Mouse (Mus musculus): ENCODE data around the gene Cdc14b. TPM values are rescaled to one million over a fixed set of nuclear protein-coding genes. Genes with fewer than 3 reads are reported as not detected.
A peak's percentile ranks its signal among the peaks of the same experiment; 100 is the strongest.

Gene Cdc14b
- polyA plus RNA-seq, 1 experiment from 2014 or later: 16.9 TPM

DNA sequence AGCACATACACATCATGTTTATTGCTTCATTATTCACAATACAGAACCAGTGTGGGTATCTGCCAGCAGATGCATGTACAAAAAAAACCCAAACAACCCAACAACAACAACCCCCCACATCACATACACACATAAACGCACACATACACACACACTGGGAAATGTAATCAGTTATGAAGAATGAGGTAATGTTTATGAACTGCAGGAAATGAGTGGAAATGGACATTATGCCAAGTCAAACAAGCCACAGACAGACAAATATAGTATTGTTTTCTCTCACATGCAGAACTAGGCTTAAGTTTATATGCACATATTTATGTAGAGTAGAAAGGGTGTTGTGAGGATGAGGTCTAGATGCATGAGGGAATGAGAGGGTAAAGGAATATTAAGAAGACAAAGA is 36.2 kb upstream of the Cdc14b start:
- H3K27me3 ChIP-seq (ENCODE audit: insufficient read depth, low read length): no peaks in the 10 kb centered on the region
- 50% methylated on average over 1 of the region's 1 CpGs for WGBS
- peak overlapping the region; percentile 51 for H3K4me2 ChIP-seq (replicated peaks; ENCODE audit: low read depth, low read length)
- no peaks in the 10 kb centered on the region for H3K9me3 ChIP-seq (ENCODE audit: low read length)
- H3K9ac ChIP-seq (replicated peaks; ENCODE audit: low read length): no peak overlapping the region
- no peak for ATAC-seq (ENCODE audit: low FRiP score, low TSS enrichment)
- peaks cover 14% of the 10 kb centered on the region for H3K4me1 ChIP-seq (ENCODE audit: insufficient read depth, low read length)
- H3K27ac ChIP-seq (ENCODE audit: low read length): no peak overlapping the region
- H3K36me3 ChIP-seq (ENCODE audit: insufficient read depth, low read length): peaks cover 3% of the 10 kb centered on the region; the same call in 1 of the 2 replicates
- H3K4me3 ChIP-seq (ENCODE audit: low read length): peak overlapping the region; percentile 75

DNA sequence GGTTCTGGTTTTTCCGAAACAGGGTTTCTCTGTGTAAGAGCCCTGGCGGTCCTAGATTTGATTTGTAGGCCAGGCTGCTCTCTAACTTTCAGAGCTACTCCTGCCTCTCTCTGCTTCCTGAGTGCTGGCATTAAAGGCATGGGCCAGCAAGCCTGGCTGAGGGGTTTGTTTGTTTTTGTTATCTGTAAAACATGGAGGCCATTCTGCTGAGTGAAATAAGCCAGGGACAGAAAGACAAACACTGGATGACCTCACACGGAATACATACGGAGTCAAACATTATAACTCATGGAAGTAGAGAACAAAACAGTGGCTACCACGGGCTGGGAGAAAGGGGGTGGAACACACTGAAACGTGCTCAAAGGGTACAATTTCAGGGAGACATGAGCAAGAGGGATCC is 35.5 kb upstream of the Cdc14b start:
- no peak overlapping the region; the same call in 1 of the 2 replicates for H3K9ac ChIP-seq (replicated peaks; ENCODE audit: low read length)
- H3K4me1 ChIP-seq (ENCODE audit: insufficient read depth, low read length): peaks cover 14% of the 10 kb centered on the region
- no peak overlapping the region for H3K4me2 ChIP-seq (replicated peaks; ENCODE audit: low read depth, low read length)
- H3K27me3 ChIP-seq (ENCODE audit: insufficient read depth, low read length): no peaks in the 10 kb centered on the region
- no peak for ATAC-seq (ENCODE audit: low FRiP score, low TSS enrichment)
- peaks cover 3% of the 10 kb centered on the region; the same call in 1 of the 2 replicates for H3K36me3 ChIP-seq (ENCODE audit: insufficient read depth, low read length)
- H3K9me3 ChIP-seq (ENCODE audit: low read length): no peaks in the 10 kb centered on the region
- 56% methylated on average over 6 of the region's 6 CpGs for WGBS
- peak overlapping the region; percentile 41; the same call in 1 of the 2 replicates for H3K27ac ChIP-seq (ENCODE audit: low read length)
- no peak overlapping the region for H3K4me3 ChIP-seq (ENCODE audit: low read length)

DNA sequence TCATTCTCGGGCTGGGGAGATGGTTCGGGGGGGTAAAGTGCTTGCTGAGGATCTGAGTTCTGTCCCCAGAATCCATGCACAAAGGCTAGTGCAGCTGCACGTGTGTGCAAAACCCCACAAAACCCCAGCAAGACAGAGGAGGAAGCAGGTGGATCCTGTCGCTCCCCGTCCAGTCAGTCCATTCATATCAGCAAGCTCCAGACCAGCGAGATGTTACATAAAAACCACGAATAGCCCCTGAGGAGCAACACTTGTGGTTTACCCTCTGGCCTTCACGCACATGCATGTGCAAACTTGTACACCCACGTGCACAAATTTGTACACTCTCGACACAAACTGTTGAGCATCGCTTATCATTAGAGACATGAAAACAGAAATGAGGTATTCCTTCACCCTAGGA is 34.8 kb upstream of the Cdc14b start:
- H3K4me2 ChIP-seq (replicated peaks; ENCODE audit: low read depth, low read length): no peak overlapping the region
- no peak for ATAC-seq (ENCODE audit: low FRiP score, low TSS enrichment)
- H3K4me3 ChIP-seq (ENCODE audit: low read length): no peak overlapping the region
- WGBS: 67% methylated on average over 11 of the region's 11 CpGs
- H3K9me3 ChIP-seq (ENCODE audit: low read length): no peaks in the 10 kb centered on the region
- H3K9ac ChIP-seq (replicated peaks; ENCODE audit: low read length): no peak overlapping the region
- no peak overlapping the region for H3K27ac ChIP-seq (ENCODE audit: low read length)
- peaks cover 14% of the 10 kb centered on the region for H3K4me1 ChIP-seq (ENCODE audit: insufficient read depth, low read length)
- no peaks in the 10 kb centered on the region for H3K27me3 ChIP-seq (ENCODE audit: insufficient read depth, low read length)
- H3K36me3 ChIP-seq (ENCODE audit: insufficient read depth, low read length): peaks cover 7% of the 10 kb centered on the region

DNA sequence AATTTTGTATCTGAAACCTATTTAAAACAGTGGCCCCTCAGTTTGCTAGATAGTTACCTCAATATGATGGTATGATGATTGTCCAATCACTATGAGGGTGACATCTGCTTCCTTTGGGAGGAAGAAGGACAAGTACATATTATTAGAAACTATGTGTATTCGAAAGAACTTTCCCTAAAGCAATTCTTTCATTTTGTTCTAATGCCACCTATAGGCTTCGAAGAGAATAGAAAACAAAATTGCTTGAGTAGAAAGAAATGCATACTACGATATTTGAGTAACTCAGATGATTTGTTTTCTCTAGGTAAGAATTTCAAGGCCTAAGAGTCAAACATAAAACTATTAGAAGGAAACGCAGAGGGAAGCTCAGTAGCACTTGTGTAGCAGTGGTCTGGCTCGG is 33.9 kb upstream of the Cdc14b start:
- H3K9me3 ChIP-seq (ENCODE audit: low read length): no peaks in the 10 kb centered on the region
- ATAC-seq (ENCODE audit: low FRiP score, low TSS enrichment): no peak
- no peak overlapping the region for H3K27ac ChIP-seq (ENCODE audit: low read length)
- no peaks in the 10 kb centered on the region for H3K27me3 ChIP-seq (ENCODE audit: insufficient read depth, low read length)
- H3K4me2 ChIP-seq (replicated peaks; ENCODE audit: low read depth, low read length): no peak overlapping the region
- H3K36me3 ChIP-seq (ENCODE audit: insufficient read depth, low read length): peaks cover 13% of the 10 kb centered on the region
- H3K4me3 ChIP-seq (ENCODE audit: low read length): no peak overlapping the region
- H3K4me1 ChIP-seq (ENCODE audit: insufficient read depth, low read length): peaks cover 14% of the 10 kb centered on the region
- no peak overlapping the region for H3K9ac ChIP-seq (replicated peaks; ENCODE audit: low read length)
- WGBS: 54% methylated on average over 5 of the region's 5 CpGs

DNA sequence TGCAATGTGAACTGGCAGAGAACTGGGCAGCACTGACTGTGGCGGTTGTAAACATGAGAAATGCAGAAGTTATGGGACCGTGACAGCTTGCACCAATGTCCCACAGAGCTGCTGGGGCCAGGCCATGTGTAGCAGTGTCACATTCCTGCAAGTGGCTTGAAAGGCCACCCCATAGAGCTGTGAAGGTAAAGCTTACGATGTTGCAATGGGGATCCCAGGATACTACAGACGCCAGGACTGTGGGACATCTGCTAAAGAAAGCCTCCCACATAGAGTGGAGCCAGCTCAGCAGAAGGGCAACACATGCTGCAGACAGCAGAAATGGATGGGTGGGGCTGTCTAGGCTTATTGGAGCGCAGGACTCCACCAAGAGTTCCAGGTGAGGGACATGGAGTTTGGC is 32.4 kb upstream of the Cdc14b start:
- Histone ChIP-seq H3K4me3 (ENCODE audit: low read length) (no peak overlapping the region), H3K9me3 (ENCODE audit: low read length) (no peaks in the 10 kb centered on the region), H3K27me3 (ENCODE audit: insufficient read depth, low read length) (no peaks in the 10 kb centered on the region), H3K4me1 (ENCODE audit: insufficient read depth, low read length) (peaks cover 14% of the 10 kb centered on the region), H3K9ac (replicated peaks; ENCODE audit: low read length) (no peak overlapping the region), H3K27ac (ENCODE audit: low read length) (no peak overlapping the region), H3K36me3 (ENCODE audit: insufficient read depth, low read length) (peaks cover 26% of the 10 kb centered on the region), H3K4me2 (replicated peaks; ENCODE audit: low read depth, low read length) (no peak overlapping the region)
- no peak for ATAC-seq (ENCODE audit: low FRiP score, low TSS enrichment)
- 53% methylated on average over 5 of the region's 5 CpGs for WGBS

DNA sequence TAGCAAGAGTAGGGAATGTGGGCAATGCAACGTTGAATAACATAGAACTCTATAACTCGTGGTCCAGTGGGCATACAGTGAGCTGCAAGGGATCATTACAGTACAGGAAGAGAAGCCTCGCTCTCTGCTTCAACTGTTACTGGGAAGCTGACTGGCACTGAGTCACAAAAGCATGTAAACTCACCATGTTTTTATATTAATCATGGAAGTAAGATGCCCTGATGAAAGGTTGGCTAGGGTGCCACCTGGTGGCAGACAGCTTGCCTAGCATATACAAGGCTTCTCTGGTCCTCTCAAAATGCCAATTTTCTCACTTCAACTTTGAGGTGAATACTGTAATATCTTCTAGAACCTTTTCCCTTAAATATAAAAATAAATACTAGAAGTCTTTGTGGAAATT is 31.0 kb upstream of the Cdc14b start:
- H3K27me3 ChIP-seq (ENCODE audit: insufficient read depth, low read length): no peaks in the 10 kb centered on the region
- no peaks in the 10 kb centered on the region for H3K9me3 ChIP-seq (ENCODE audit: low read length)
- H3K36me3 ChIP-seq (ENCODE audit: insufficient read depth, low read length): peaks cover 26% of the 10 kb centered on the region
- H3K27ac ChIP-seq (ENCODE audit: low read length): no peak overlapping the region
- peaks cover 9% of the 10 kb centered on the region for H3K4me1 ChIP-seq (ENCODE audit: insufficient read depth, low read length)
- H3K4me3 ChIP-seq (ENCODE audit: low read length): no peak overlapping the region
- no peak; the same call in 1 of the 2 replicates for ATAC-seq (ENCODE audit: low FRiP score, low TSS enrichment)
- H3K4me2 ChIP-seq (replicated peaks; ENCODE audit: low read depth, low read length): no peak overlapping the region
- 64% methylated on average over 3 of the region's 3 CpGs for WGBS
- H3K9ac ChIP-seq (replicated peaks; ENCODE audit: low read length): no peak overlapping the region

DNA sequence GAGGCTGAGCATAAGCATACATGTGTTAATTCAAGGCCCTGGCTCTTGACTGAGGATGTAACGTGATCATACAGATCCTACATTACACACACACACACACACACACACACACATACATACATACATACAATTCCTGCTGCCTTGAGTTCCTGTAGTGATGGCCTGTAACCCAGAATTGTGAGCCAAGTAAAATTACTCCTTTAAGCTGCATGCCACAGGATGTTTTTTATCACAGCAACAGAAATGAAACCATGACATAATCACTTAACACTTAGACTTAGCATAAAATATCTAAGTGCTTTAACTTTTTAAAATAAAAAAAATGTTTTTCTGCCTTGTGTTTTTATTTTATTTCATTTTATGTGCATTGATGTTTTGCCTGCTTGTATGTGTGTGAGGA is 24.0 kb upstream of the Cdc14b start:
- Histone ChIP-seq H3K4me1 (ENCODE audit: insufficient read depth, low read length) (no peaks in the 10 kb centered on the region), H3K27ac (ENCODE audit: low read length) (no peak overlapping the region), H3K4me2 (replicated peaks; ENCODE audit: low read depth, low read length) (no peak overlapping the region), H3K4me3 (ENCODE audit: low read length) (no peak overlapping the region), H3K9me3 (ENCODE audit: low read length) (no peaks in the 10 kb centered on the region), H3K9ac (replicated peaks; ENCODE audit: low read length) (no peak overlapping the region), H3K36me3 (ENCODE audit: insufficient read depth, low read length) (peaks cover 22% of the 10 kb centered on the region), H3K27me3 (ENCODE audit: insufficient read depth, low read length) (no peaks in the 10 kb centered on the region)
- WGBS: 85% methylated on average over 1 of the region's 1 CpGs
- ATAC-seq (ENCODE audit: low FRiP score, low TSS enrichment): no peak

DNA sequence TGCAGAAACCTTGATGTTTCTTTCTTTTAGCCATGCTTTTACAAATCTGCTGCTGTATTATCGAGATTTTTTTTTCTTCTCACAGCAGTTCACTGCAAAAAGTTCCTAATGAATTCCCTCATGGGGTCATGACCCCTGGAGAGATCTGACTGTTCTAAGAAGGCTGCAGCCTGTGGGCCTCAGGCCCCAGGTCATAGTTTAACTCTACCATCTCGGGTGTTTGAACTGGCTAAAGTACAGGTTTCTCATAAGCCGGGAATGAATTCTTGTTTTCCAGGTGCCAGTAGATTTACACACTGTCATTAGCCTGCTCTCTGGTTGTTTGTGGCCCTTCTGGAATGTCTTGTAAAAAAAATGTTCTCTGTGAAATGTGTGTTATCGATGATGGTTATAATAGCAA is 11.7 kb upstream of the Cdc14b start:
- no peaks in the 10 kb centered on the region for H3K27me3 ChIP-seq (ENCODE audit: insufficient read depth, low read length)
- ATAC-seq (ENCODE audit: low FRiP score, low TSS enrichment): no peak
- no peak overlapping the region for H3K9ac ChIP-seq (replicated peaks; ENCODE audit: low read length)
- no peak overlapping the region for H3K4me2 ChIP-seq (replicated peaks; ENCODE audit: low read depth, low read length)
- no peaks in the 10 kb centered on the region for H3K36me3 ChIP-seq (ENCODE audit: insufficient read depth, low read length)
- H3K4me3 ChIP-seq (ENCODE audit: low read length): no peak overlapping the region
- 53% methylated on average over 4 of the region's 4 CpGs for WGBS
- H3K27ac ChIP-seq (ENCODE audit: low read length): no peak overlapping the region
- no peaks in the 10 kb centered on the region for H3K9me3 ChIP-seq (ENCODE audit: low read length)
- peaks cover 4% of the 10 kb centered on the region; the same call in 1 of the 2 replicates for H3K4me1 ChIP-seq (ENCODE audit: insufficient read depth, low read length)

DNA sequence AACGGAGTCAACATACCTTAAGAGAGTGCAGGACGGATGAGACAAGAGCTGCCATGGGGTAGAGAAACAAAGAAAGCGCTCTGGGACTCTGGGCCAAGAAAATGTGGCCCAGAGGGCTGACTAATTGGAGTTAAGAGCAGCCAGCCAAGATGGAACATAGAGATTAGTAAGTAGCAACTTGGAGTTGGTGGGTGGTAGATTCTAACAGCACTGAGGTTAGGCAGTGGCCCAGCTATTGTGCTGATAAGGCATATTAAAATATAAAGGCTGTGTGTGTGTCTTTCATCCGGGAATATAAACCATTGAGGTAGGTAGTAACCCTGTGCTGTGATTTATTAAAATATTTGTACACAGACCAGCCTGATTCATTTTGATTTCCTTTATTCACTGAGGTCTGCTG is 11.2 kb upstream of the Cdc14b start:
- H3K4me3 ChIP-seq (ENCODE audit: low read length): no peak overlapping the region
- ATAC-seq (ENCODE audit: low FRiP score, low TSS enrichment): no peak
- peaks cover 4% of the 10 kb centered on the region; the same call in 1 of the 2 replicates for H3K4me1 ChIP-seq (ENCODE audit: insufficient read depth, low read length)
- 76% methylated on average over 4 of the region's 4 CpGs for WGBS
- H3K4me2 ChIP-seq (replicated peaks; ENCODE audit: low read depth, low read length): no peak overlapping the region
- no peaks in the 10 kb centered on the region for H3K9me3 ChIP-seq (ENCODE audit: low read length)
- H3K27ac ChIP-seq (ENCODE audit: low read length): no peak overlapping the region
- H3K27me3 ChIP-seq (ENCODE audit: insufficient read depth, low read length): no peaks in the 10 kb centered on the region
- no peaks in the 10 kb centered on the region for H3K36me3 ChIP-seq (ENCODE audit: insufficient read depth, low read length)
- H3K9ac ChIP-seq (replicated peaks; ENCODE audit: low read length): no peak overlapping the region

DNA sequence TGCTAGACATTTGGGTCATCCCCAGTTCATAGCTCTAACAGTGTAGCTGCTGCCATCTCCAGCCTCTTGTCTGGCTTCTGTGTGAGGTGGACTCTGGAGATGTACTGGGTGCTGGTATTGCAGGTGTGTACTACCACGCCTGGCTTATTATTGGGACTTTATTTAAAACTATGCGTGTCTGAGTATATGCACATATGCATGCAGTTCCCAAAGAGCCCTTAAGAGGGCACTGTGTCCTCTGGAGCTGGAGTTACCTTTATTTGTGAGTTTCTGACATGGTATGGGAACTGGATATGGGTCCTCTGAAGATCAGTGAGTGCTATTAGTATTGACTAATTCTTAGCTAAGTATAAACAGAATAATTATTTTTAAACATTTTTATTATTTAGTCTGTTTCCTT is 9.6 kb upstream of the Cdc14b start:
- 92% methylated on average over 2 of the region's 2 CpGs for WGBS
- Histone ChIP-seq H3K4me3 (ENCODE audit: low read length) (no peak overlapping the region), H3K9me3 (ENCODE audit: low read length) (no peaks in the 10 kb centered on the region), H3K27me3 (ENCODE audit: insufficient read depth, low read length) (no peaks in the 10 kb centered on the region), H3K4me2 (replicated peaks; ENCODE audit: low read depth, low read length) (no peak overlapping the region), H3K9ac (replicated peaks; ENCODE audit: low read length) (no peak overlapping the region), H3K36me3 (ENCODE audit: insufficient read depth, low read length) (no peaks in the 10 kb centered on the region), H3K27ac (ENCODE audit: low read length) (no peak overlapping the region), H3K4me1 (ENCODE audit: insufficient read depth, low read length) (peaks cover 4% of the 10 kb centered on the region; the same call in 1 of the 2 replicates)
- ATAC-seq (ENCODE audit: low FRiP score, low TSS enrichment): no peak

All from kidney, embryonic 16.5 days (tissue).